Mouse (Mus musculus): ENCODE measurements around the gene Lims1. TPM values are rescaled to one million over a fixed set of nuclear protein-coding genes. Genes with fewer than 3 reads are reported as not detected.
A peak's percentile ranks its signal among the peaks of the same experiment; 100 is the strongest.

Gene Lims1
- total and polyA plus RNA-seq, 3 experiments = 25.6 to 155 (median 144) TPM

DNA sequence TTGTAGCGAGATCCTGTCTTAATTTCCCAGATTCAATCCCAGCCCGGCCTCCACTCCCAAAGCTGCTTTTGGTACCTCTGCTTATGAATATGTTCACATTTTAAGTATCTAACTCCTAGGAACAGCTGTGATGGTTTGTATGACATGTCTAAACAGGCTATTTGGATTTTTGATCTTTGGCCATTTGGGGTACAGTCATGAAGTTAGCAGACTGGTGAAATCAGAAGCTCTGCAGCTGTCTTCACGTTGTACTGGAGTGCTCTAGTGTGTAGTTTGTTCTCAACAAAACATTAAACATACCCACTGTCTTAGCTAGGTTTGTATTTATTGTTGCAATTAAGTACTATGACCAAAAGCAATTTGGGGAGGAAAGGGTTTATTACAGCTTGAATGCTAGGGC is 63.7 kb downstream of the Lims1 start:
- intact Hi-C loops (cut with DNase I) = no loop called here
- no peaks in the 10 kb centered on the region for H3K27me3 ChIP-seq (ENCODE audit: control insufficient read depth, insufficient read depth, low read length)

GRCm38 (mm10) chr10:58388648-58389047 is 65.4 kb downstream of the Lims1 start:
- Histone ChIP-seq H3K79me2 (replicated peaks; ENCODE audit: control insufficient read depth, insufficient read depth, low read length) (peaks cover 7% of the 10 kb centered on the region), H3K9ac (ENCODE audit: low read depth, low read length) (no peak overlapping the region), H3K27ac (no peak overlapping the region), H3K4me1 (ENCODE audit: control insufficient read depth, insufficient read depth, low read length) (peaks cover 21% of the 10 kb centered on the region), H3K4me3 (no peak overlapping the region), H3K36me3 (ENCODE audit: control insufficient read depth, insufficient read depth, low read length) (peaks cover 21% of the 10 kb centered on the region), H3K27me3 (ENCODE audit: control insufficient read depth, insufficient read depth, low read length) (no peaks in the 10 kb centered on the region)
- TF ChIP-seq CTCF (IDR thresholded peaks at IDR 0.05) = peak; percentile 46
- no peak for TF ChIP-seq POLR2A (IDR thresholded peaks at IDR 0.05; ENCODE audit: insufficient read depth, low read depth, low read length)
- no peak for TF ChIP-seq EP300 (IDR thresholded peaks at IDR 0.05; ENCODE audit: insufficient read depth, low read depth, low read length)
- intact Hi-C loops (cut with DNase I) = no loop called here
- WGBS = 78% methylated on average over 3 of the region's 3 CpGs
- no peak for DNase-seq

More for the DNA sequence above, 63.7 kb downstream of the Lims1 start:
- no peak for DNase-seq
- H3K27ac ChIP-seq = no peak overlapping the region
- no peak overlapping the region for H3K4me3 ChIP-seq
- H3K9ac ChIP-seq (ENCODE audit: low read depth, low read length) = no peak overlapping the region
- 85% methylated on average over 3 of the region's 3 CpGs for WGBS
- H3K79me2 ChIP-seq (replicated peaks; ENCODE audit: control insufficient read depth, insufficient read depth, low read length) = peaks cover 7% of the 10 kb centered on the region
- H3K36me3 ChIP-seq (ENCODE audit: control insufficient read depth, insufficient read depth, low read length) = peaks cover 26% of the 10 kb centered on the region
- peaks cover 18% of the 10 kb centered on the region for H3K4me1 ChIP-seq (ENCODE audit: control insufficient read depth, insufficient read depth, low read length)
- no peak for TF ChIP-seq EP300 (IDR thresholded peaks at IDR 0.05; ENCODE audit: insufficient read depth, low read depth, low read length)

- 54% methylated on average over 3 of the region's 3 CpGs for WGBS
- H3K4me3 ChIP-seq = no peak overlapping the region
- H3K4me1 ChIP-seq (ENCODE audit: control insufficient read depth, insufficient read depth, low read length) = peaks cover 18% of the 10 kb centered on the region
- H3K9ac ChIP-seq (ENCODE audit: low read depth, low read length) = no peak overlapping the region
- peaks cover 16% of the 10 kb centered on the region for H3K36me3 ChIP-seq (ENCODE audit: control insufficient read depth, insufficient read depth, low read length)
- H3K27me3 ChIP-seq (ENCODE audit: control insufficient read depth, insufficient read depth, low read length) = no peaks in the 10 kb centered on the region
- no peak overlapping the region for H3K27ac ChIP-seq
- intact Hi-C loops (cut with DNase I) = no loop called here
- TF ChIP-seq POLR2A (IDR thresholded peaks at IDR 0.05; ENCODE audit: insufficient read depth, low read depth, low read length) = no peak
- TF ChIP-seq CTCF (IDR thresholded peaks at IDR 0.05) = no peak
- TF ChIP-seq EP300 (IDR thresholded peaks at IDR 0.05; ENCODE audit: insufficient read depth, low read depth, low read length) = no peak
- H3K79me2 ChIP-seq (replicated peaks; ENCODE audit: control insufficient read depth, insufficient read depth, low read length) = peaks cover 7% of the 10 kb centered on the region
- DNase-seq = no peak
Measured at GRCm38 (mm10) chr10:58389151-58389550, 65.9 kb downstream of the Lims1 start.

GRCm38 (mm10) chr10:58392435-58392834 is 69.2 kb downstream of the Lims1 start:
- Histone ChIP-seq H3K79me2 (replicated peaks; ENCODE audit: control insufficient read depth, insufficient read depth, low read length) (peaks cover 2% of the 10 kb centered on the region), H3K27ac (peak overlapping the region; percentile 87), H3K36me3 (ENCODE audit: control insufficient read depth, insufficient read depth, low read length) (peaks cover 25% of the 10 kb centered on the region), H3K4me3 (no peak overlapping the region), H3K27me3 (ENCODE audit: control insufficient read depth, insufficient read depth, low read length) (no peaks in the 10 kb centered on the region), H3K9ac (ENCODE audit: low read depth, low read length) (no peak overlapping the region), H3K4me1 (ENCODE audit: control insufficient read depth, insufficient read depth, low read length) (peaks cover 18% of the 10 kb centered on the region)
- DNase-seq = no peak
- TF ChIP-seq CTCF (IDR thresholded peaks at IDR 0.05) = no peak
- TF ChIP-seq POLR2A (IDR thresholded peaks at IDR 0.05; ENCODE audit: insufficient read depth, low read depth, low read length) = no peak
- no peak for TF ChIP-seq EP300 (IDR thresholded peaks at IDR 0.05; ENCODE audit: insufficient read depth, low read depth, low read length)
- intact Hi-C loops (cut with DNase I) = no loop called here
- WGBS = 24% methylated on average over 4 of the region's 4 CpGs

GRCm38 (mm10) chr10:58393026-58394014 is 70.1 kb downstream of the Lims1 start:
- H3K36me3 ChIP-seq (ENCODE audit: control insufficient read depth, insufficient read depth, low read length) = peaks cover 28% of the 10 kb centered on the region
- H3K27me3 ChIP-seq (ENCODE audit: control insufficient read depth, insufficient read depth, low read length) = no peaks in the 10 kb centered on the region
- peaks cover 4% of the 10 kb centered on the region for H3K79me2 ChIP-seq (replicated peaks; ENCODE audit: control insufficient read depth, insufficient read depth, low read length)
- no peak for TF ChIP-seq CTCF (IDR thresholded peaks at IDR 0.05)
- TF ChIP-seq POLR2A (IDR thresholded peaks at IDR 0.05; ENCODE audit: insufficient read depth, low read depth, low read length) = no peak
- no peak for TF ChIP-seq EP300 (IDR thresholded peaks at IDR 0.05; ENCODE audit: insufficient read depth, low read depth, low read length)
- DNase-seq = peak in 1 of 2 experiments; percentile 37
- 20% methylated on average over 7 of the region's 7 CpGs for WGBS
- H3K27ac ChIP-seq = peak overlapping the region; percentile 87
- H3K4me3 ChIP-seq = peak overlapping the region; percentile 54; the same call in 1 of the 2 replicates
- H3K9ac ChIP-seq (ENCODE audit: low read depth, low read length) = no peak overlapping the region
- peaks cover 21% of the 10 kb centered on the region for H3K4me1 ChIP-seq (ENCODE audit: control insufficient read depth, insufficient read depth, low read length)
- intact Hi-C loops (cut with DNase I) = no loop called here

DNA sequence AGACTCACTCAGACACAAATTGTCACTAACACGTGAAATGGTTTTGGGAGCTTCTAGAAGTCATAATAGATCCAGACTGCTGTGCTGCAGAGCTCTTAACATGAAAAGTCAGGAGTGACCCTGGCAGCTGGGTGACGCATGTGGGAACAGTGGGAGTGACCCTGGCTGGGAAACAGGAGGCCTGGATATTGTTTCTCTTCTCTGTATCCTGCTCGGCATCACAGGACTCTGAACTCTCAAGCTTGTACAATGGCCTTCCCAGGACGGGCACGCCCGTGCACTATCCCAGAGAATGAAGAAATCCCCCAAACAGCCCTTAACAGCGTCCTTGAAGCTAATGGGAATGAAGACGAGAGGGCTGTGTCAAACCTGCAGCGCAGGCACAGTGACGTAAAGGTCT is 70.9 kb downstream of the Lims1 start:
- Histone ChIP-seq H3K79me2 (replicated peaks; ENCODE audit: control insufficient read depth, insufficient read depth, low read length) (peaks cover 4% of the 10 kb centered on the region), H3K36me3 (ENCODE audit: control insufficient read depth, insufficient read depth, low read length) (peaks cover 35% of the 10 kb centered on the region), H3K27me3 (ENCODE audit: control insufficient read depth, insufficient read depth, low read length) (no peaks in the 10 kb centered on the region), H3K4me3 (peak overlapping the region; percentile 54), H3K9ac (ENCODE audit: low read depth, low read length) (peak overlapping the region; percentile 74), H3K27ac (peak overlapping the region; percentile 87), H3K4me1 (ENCODE audit: control insufficient read depth, insufficient read depth, low read length) (peaks cover 22% of the 10 kb centered on the region)
- DNase-seq = peak; percentile 79 to 86
- intact Hi-C loops (cut with DNase I) = no loop called here
- 4% methylated on average over 10 of the region's 10 CpGs for WGBS
- TF ChIP-seq CTCF (IDR thresholded peaks at IDR 0.05) (no peak), POLR2A (IDR thresholded peaks at IDR 0.05; ENCODE audit: insufficient read depth, low read depth, low read length) (peak; percentile 85), EP300 (IDR thresholded peaks at IDR 0.05; ENCODE audit: insufficient read depth, low read depth, low read length) (peak; percentile 94)
